Mouse (Mus musculus) lung, adult 2 months (tissue): Measurements from ENCODE around the gene Prss40. TPM values are rescaled to one million over a fixed set of nuclear protein-coding genes. Genes with fewer than 3 reads are reported as not detected.
"Not testable (repeated sequence)": the region's sequence is repeated elsewhere in the genome, so short reads cannot be mapped to it uniquely, and the experiment has no call there.

Experiments used
- DNase-seq: peaks from one replicate; pipeline ENCODE4 v3.0.0; 2022
- H3K4me1 ChIP-seq: fragments of 200-500 bp; 2 replicates; pipeline ENCODE4 v1.6.1; 2011; ENCODE audit warnings: low read length; ENCODE audit not compliant: control insufficient read depth, insufficient read depth
- H3K4me3 ChIP-seq: fragments of 200-500 bp; replicated peaks from 2 replicates; pipeline ENCODE3; 2011; ENCODE audit warnings: low read depth, mild to moderate bottlenecking, control low read depth, low read length; ENCODE audit errors: extremely low read depth
- CTCF ChIP-seq: fragments of 200-500 bp; IDR thresholded peaks from 2 replicates; pipeline ENCODE4 v1.5.1; 2011; ENCODE audit warnings: mild to moderate bottlenecking, low read length, control low read depth; ENCODE audit not compliant: insufficient read depth
- POLR2A ChIP-seq: fragments of 200-500 bp; IDR thresholded peaks from 2 replicates; pipeline ENCODE4 v1.6.1; 2011; ENCODE audit warnings: low read depth, mild to moderate bottlenecking, control low read depth, low read length, borderline replicate concordance; ENCODE audit errors: extremely low read depth
- WGBS: fragments of 180-500 bp; shearing (Covaris S2); methylation state at CpG from one replicate; pipeline ENCODE4 v1.1.7; 2018; 5-methylcytosine and 5-hydroxymethylcytosine counted together
- polyA plus RNA-seq: library from polyadenylated mRNA; depleted of rRNA; stranded (reverse); fragments of >200 nt; gene quantifications from 2 replicates; pipeline ENCODE4 v1.2.3, GENCODE M21; 2012

Prss40 gene
- polyA plus RNA-seq, 1 experiment, result not detected

- H3K4me3 ChIP-seq, result no peak overlapping the region
- no peak for TF ChIP-seq POLR2A
- no peak for TF ChIP-seq CTCF
- H3K4me1 ChIP-seq, result no peaks in the 10 kb centered on the region
- peak; percentile 33 for DNase-seq
- 5% methylated on average over 16 of the region's 16 CpGs for WGBS
Observed at GRCm38 (mm10) chr1:34536767-34537485, 23.8 kb downstream of the Prss40 start.

GRCm38 (mm10) chr1:34536291-34536766, 24.4 kb downstream of the Prss40 start:
- no peak for DNase-seq
- Histone ChIP-seq H3K4me3 (no peak overlapping the region), H3K4me1 (no peaks in the 10 kb centered on the region)
- WGBS, result 6% methylated on average over 14 of the region's 14 CpGs
- TF ChIP-seq POLR2A (no peak), CTCF (no peak)

DNA sequence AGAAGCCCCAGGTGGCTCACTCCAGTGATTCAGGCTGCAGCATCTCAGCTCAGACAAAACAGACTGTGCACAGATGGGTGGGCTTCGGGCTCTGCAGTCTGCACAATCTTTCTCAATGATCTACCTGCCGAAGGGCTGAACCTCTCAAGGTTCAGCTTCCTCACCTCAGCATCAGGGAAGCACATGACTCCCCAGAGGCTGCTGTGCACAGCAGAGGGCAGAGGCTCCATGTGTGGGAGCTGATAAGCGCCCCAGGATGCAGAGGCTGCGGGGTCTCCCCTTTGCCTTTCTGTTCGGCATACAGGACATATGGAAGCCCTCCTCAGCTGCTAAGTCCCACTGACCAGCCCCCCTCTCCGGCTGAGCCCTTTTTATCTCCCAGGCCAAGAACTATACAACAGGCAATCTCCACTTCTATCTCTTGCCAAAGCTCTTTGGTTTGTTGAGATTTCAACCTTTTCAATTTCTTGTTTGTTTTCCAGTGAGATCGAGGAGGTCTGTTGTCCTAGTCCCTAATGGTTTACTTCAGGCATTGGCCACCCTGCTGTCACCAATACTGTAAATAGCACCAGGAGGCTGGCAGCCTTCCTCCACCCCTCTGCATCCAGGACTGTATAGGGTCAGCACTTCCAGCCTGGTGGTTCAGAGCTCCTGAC, 25.6 kb downstream of the Prss40 start, which contains the start of gene Cfc1:
Cfc1 (plus strand) TSS at position 606 of the 656 bp plus-strand sequence.
- H3K4me3 ChIP-seq, DNase-seq, H3K4me1 ChIP-seq: not testable (repeated sequence)
- WGBS, result 18% methylated on average over 7 of the region's 7 CpGs

DNA sequence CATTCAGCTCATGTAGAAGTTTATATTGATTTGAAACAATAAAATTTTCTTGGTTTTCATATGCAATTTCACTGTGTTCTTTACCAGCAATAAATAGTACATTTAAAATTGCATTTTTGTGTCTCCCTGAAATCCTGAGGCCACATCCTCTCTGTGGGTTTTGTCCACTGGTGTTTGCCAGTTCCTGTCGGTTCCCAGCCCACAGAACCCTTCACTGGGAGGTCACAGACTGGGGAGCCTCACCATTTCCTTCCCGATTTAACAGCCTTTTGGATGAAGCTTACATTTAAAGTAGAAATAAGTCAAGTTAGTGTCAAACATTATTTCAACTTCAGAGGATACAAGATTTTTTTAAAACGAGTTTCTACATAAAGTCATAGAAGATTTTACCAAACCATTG, 26.2 kb downstream of the Prss40 start:
- WGBS, result 23% methylated on average over 3 of the region's 3 CpGs

GRCm38 (mm10) chr1:34523647-34524046, 37.1 kb downstream of the Prss40 start:
- Histone ChIP-seq H3K4me3 (no peak overlapping the region), H3K4me1 (no peaks in the 10 kb centered on the region)
- WGBS, result 68% methylated on average over 3 of the region's 3 CpGs
- DNase-seq, result no peak
- no peak for TF ChIP-seq POLR2A

More for the DNA sequence above, 26.2 kb downstream of the Prss40 start:
- not testable (repeated sequence) for DNase-seq, H3K4me3 ChIP-seq, H3K4me1 ChIP-seq

GRCm38 (mm10) chr1:34522850-34523244, 37.9 kb downstream of the Prss40 start:
- no peaks in the 10 kb centered on the region for H3K4me1 ChIP-seq
- no peak for DNase-seq
- TF ChIP-seq CTCF (no peak), POLR2A (no peak)
- 59% methylated on average over 3 of the region's 3 CpGs for WGBS
- no peak overlapping the region for H3K4me3 ChIP-seq

GRCm38 (mm10) chr1:34522205-34522849, 38.4 kb downstream of the Prss40 start:
- TF ChIP-seq POLR2A, result no peak
- no peak for TF ChIP-seq CTCF
- H3K4me1 ChIP-seq, result no peaks in the 10 kb centered on the region
- no peak overlapping the region for H3K4me3 ChIP-seq
- no peak for DNase-seq
- 61% methylated on average over 6 of the region's 6 CpGs for whole genome bisulfite sequencing

GRCm38 (mm10) chr1:34518259-34518658, 42.5 kb downstream of the Prss40 start:
- Histone ChIP-seq H3K4me3 (no peak overlapping the region), H3K4me1 (no peaks in the 10 kb centered on the region)
- WGBS, result 61% methylated on average over 1 of the region's 1 CpGs
- no peak for TF ChIP-seq CTCF
- no peak for TF ChIP-seq POLR2A
- DNase-seq, result no peak

GRCm38 (mm10) chr1:34517797-34518196, 42.9 kb downstream of the Prss40 start:
- not testable (repeated sequence) for H3K4me1 ChIP-seq, H3K4me3 ChIP-seq, DNase-seq
- 10% methylated on average over 1 of the region's 1 CpGs for WGBS

DNA sequence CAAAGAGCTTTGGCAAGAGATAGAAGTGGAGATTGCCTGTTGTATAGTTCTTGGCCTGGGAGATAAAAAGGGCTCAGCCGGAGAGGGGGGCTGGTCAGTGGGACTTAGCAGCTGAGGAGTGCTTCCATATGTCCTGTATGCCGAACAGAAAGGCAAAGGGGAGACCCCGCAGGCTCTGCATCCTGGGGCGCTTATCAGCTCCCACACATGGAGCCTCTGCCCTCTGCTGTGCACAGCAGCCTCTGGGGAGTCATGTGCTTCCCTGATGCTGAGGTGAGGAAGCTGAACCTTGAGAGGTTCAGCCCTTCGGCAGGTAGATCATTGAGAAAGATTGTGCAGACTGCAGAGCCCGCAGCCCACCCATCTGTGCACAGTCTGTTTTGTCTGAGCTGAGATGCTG, 43.4 kb downstream of the Prss40 start:
- WGBS, result 29% methylated on average over 6 of the region's 6 CpGs
- not testable (repeated sequence) for H3K4me1 ChIP-seq, H3K4me3 ChIP-seq, DNase-seq
